Mouse (Mus musculus) olfactory bulb, adult 2 months (tissue): ENCODE data around the gene Rpl10a.

ENCODE experiments used
- CTCF ChIP-seq: fragments of 200-500 bp; IDR thresholded peaks from 2 replicates; pipeline ENCODE4 v1.5.1; 2012; ENCODE audit warnings: low read depth, mild to moderate bottlenecking, low read length, moderate library complexity; ENCODE audit not compliant: insufficient read depth
- POLR2A ChIP-seq: fragments of 200-500 bp; IDR thresholded peaks from 2 replicates; pipeline ENCODE4 v1.6.1; 2012; ENCODE audit warnings: mild to moderate bottlenecking, low read depth, low read length, moderate library complexity; ENCODE audit not compliant: insufficient read depth

- TF ChIP-seq CTCF, result no peak
- TF ChIP-seq POLR2A, result no peak
These were observed 36.9 kb downstream of the Rpl10a start, which contains the start of gene Tulp1 for GRCm38 (mm10) chr17:28365122-28365521.
